Mouse (Mus musculus): ENCODE results near the gene Ppp2r1b.
"Not testable (repeated sequence)": the region's sequence is repeated elsewhere in the genome, so short reads cannot be mapped to it uniquely, and the experiment has no call there.

Ppp2r1b gene

GRCm38 (mm10) chr9:50845081-50845480 is at the start of gene Ppp2r1b:
TSS of gene Ppp2r1b (plus strand) at chr9:50845301.
- DNase-seq (ENCODE audit: extremely low read depth, insufficient read length, low spot score), result no peak

- no peak for DNase-seq (ENCODE audit: extremely low read depth, insufficient read length, low spot score)
Measured at GRCm38 (mm10) chr9:50796776-50797175, 48.3 kb upstream of the Ppp2r1b start.

- no peak for DNase-seq (ENCODE audit: extremely low read depth, insufficient read length, low spot score)
Measured at GRCm38 (mm10) chr9:50797641-50798040, 47.5 kb upstream of the Ppp2r1b start.

- DNase-seq (ENCODE audit: extremely low read depth, insufficient read length, low spot score), result no peak
Measured at GRCm38 (mm10) chr9:50798368-50798767, 46.7 kb upstream of the Ppp2r1b start.

- no peak for DNase-seq (ENCODE audit: extremely low read depth, insufficient read length, low spot score)
Measured at GRCm38 (mm10) chr9:50800985-50801384, 44.1 kb upstream of the Ppp2r1b start.

GRCm38 (mm10) chr9:50803055-50803671 is 41.9 kb upstream of the Ppp2r1b start:
- DNase-seq (ENCODE audit: extremely low read depth, insufficient read length, low spot score), result no peak

GRCm38 (mm10) chr9:50808471-50808870 is 36.6 kb upstream of the Ppp2r1b start:
- no peak for DNase-seq (ENCODE audit: extremely low read depth, insufficient read length, low spot score)

- DNase-seq (ENCODE audit: extremely low read depth, insufficient read length, low spot score), result no peak
Measured at GRCm38 (mm10) chr9:50809146-50809545, 36.0 kb upstream of the Ppp2r1b start.

GRCm38 (mm10) chr9:50811187-50811586 is 33.9 kb upstream of the Ppp2r1b start:
- DNase-seq (ENCODE audit: extremely low read depth, insufficient read length, low spot score), result no peak

GRCm38 (mm10) chr9:50811746-50812145 is 33.4 kb upstream of the Ppp2r1b start:
- DNase-seq (ENCODE audit: extremely low read depth, insufficient read length, low spot score), result no peak

- DNase-seq (ENCODE audit: extremely low read depth, insufficient read length, low spot score), result no peak
Measured at GRCm38 (mm10) chr9:50813796-50814195, 31.3 kb upstream of the Ppp2r1b start.

- DNase-seq (ENCODE audit: extremely low read depth, insufficient read length, low spot score), result no peak
Measured at GRCm38 (mm10) chr9:50815666-50816065, 29.4 kb upstream of the Ppp2r1b start.

- DNase-seq (ENCODE audit: extremely low read depth, insufficient read length, low spot score), result no peak
Measured at GRCm38 (mm10) chr9:50816512-50816911, 28.6 kb upstream of the Ppp2r1b start.

- no peak for DNase-seq (ENCODE audit: extremely low read depth, insufficient read length, low spot score)
Measured at GRCm38 (mm10) chr9:50818050-50818449, 27.1 kb upstream of the Ppp2r1b start.

- no peak for DNase-seq (ENCODE audit: extremely low read depth, insufficient read length, low spot score)
Measured at GRCm38 (mm10) chr9:50819716-50820115, 25.4 kb upstream of the Ppp2r1b start.

- no peak for DNase-seq (ENCODE audit: extremely low read depth, insufficient read length, low spot score)
Measured at GRCm38 (mm10) chr9:50821651-50822050, 23.4 kb upstream of the Ppp2r1b start.

- no peak for DNase-seq (ENCODE audit: extremely low read depth, insufficient read length, low spot score)
Measured at GRCm38 (mm10) chr9:50822216-50822615, 22.9 kb upstream of the Ppp2r1b start.

GRCm38 (mm10) chr9:50823779-50824453 is 21.2 kb upstream of the Ppp2r1b start:
- no peak for DNase-seq (ENCODE audit: extremely low read depth, insufficient read length, low spot score)

- DNase-seq (ENCODE audit: extremely low read depth, insufficient read length, low spot score), result no peak
Measured at GRCm38 (mm10) chr9:50831514-50831913, 13.6 kb upstream of the Ppp2r1b start.

- no peak for DNase-seq (ENCODE audit: extremely low read depth, insufficient read length, low spot score)
Measured at GRCm38 (mm10) chr9:50832162-50832561, 12.9 kb upstream of the Ppp2r1b start.

- DNase-seq (ENCODE audit: extremely low read depth, insufficient read length, low spot score), result not testable (repeated sequence)
Measured at GRCm38 (mm10) chr9:50832582-50832981, 12.5 kb upstream of the Ppp2r1b start.

- DNase-seq (ENCODE audit: extremely low read depth, insufficient read length, low spot score), result no peak
Measured at GRCm38 (mm10) chr9:50833786-50834185, 11.3 kb upstream of the Ppp2r1b start.
